Mouse (Mus musculus) embryonic facial prominence, embryonic 14.5 days (tissue): ENCODE measurements at regions not wholly inside any gene's neighbourhood (a gene's known extent, or its start where the extent isn't known, plus 50 kb on each side); places are given as distances from the start of the nearest gene placed in this dataset.

ENCODE experiments used
- ATAC-seq: fragments of 200-750 bp; cut with Nextera tagmentation; 2 replicates; pipeline ENCODE4 v1.8.0; 2017; ENCODE audit warnings: low read depth, moderate number of reproducible peaks, moderate TSS enrichment
- DNase-seq: peaks from one replicate; pipeline ENCODE4 v3.0.0-alpha.2; 2015; ENCODE audit warnings: low spot score
- H3K27ac ChIP-seq: fragments of 300-500 bp; sonication (generic); replicated peaks from 2 replicates; pipeline ENCODE4 v1.5.1; 2014; ENCODE audit warnings: low read depth, mild to moderate bottlenecking, low read length, moderate library complexity
- H3K27me3 ChIP-seq: fragments of 300-500 bp; sonication (generic); replicated peaks from 2 replicates; pipeline ENCODE4 v1.6.1; 2014; ENCODE audit warnings: low read length; ENCODE audit not compliant: control insufficient read depth, insufficient read depth
- H3K36me3 ChIP-seq: fragments of 300-500 bp; sonication (generic); 2 replicates; pipeline ENCODE4 v1.6.1; 2014; ENCODE audit warnings: low read length, mixed read lengths; ENCODE audit not compliant: control insufficient read depth, insufficient read depth
- H3K4me1 ChIP-seq: fragments of 300-500 bp; sonication (generic); 2 replicates; pipeline ENCODE4 v1.6.1; 2014; ENCODE audit warnings: antibody characterized with exemption, low read length; ENCODE audit not compliant: control insufficient read depth, insufficient read depth
- H3K4me2 ChIP-seq: fragments of 300-500 bp; sonication (generic); 2 replicates; pipeline ENCODE4 v1.6.1; 2014; ENCODE audit warnings: low read depth, mild to moderate bottlenecking, low read length, moderate library complexity, mixed read lengths
- H3K4me3 ChIP-seq: fragments of 300-500 bp; sonication (generic); 2 replicates; pipeline ENCODE4 v1.5.1; 2014; ENCODE audit warnings: low read depth, mild to moderate bottlenecking, low read length
- H3K9ac ChIP-seq: fragments of 300-500 bp; sonication (generic); 2 replicates; pipeline ENCODE4 v1.6.1; 2014; ENCODE audit warnings: low read depth, mild to moderate bottlenecking, low read length, moderate library complexity, mixed read lengths
- H3K9me3 ChIP-seq: fragments of 300-500 bp; sonication (generic); 2 replicates; pipeline ENCODE4 v1.6.1; 2016; ENCODE audit warnings: low read length; ENCODE audit not compliant: control insufficient read depth
- WGBS: fragments of 180-500 bp; shearing (Covaris S2); extraction: QIAGEN DNeasy Blood & Tissue Kit; methylation state at CpG from one replicate; pipeline ENCODE4 v1.1.7; 2014; 5-methylcytosine and 5-hydroxymethylcytosine counted together

DNA sequence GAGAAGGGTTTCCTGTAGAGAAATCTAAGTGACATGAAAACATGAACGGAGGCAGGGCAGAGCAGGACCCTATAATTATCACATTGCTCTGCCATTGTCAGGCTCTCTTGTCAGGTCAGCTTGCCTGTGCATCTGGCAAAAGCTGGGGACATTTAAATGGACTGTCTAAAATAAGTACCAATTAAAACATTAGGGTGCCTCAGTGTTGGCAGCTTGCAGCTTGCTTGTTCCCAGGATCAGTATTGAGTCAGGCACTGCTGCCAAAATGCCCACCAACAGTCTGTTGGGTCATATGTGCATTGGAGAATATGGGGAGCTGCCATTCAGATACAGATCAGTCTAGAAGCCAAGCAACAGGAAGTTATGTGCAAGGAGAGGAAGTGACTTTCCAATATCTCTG is 349.5 kb upstream of the B3gat1 start:
- Histone ChIP-seq H3K27ac (no peak overlapping the region), H3K36me3 (no peaks in the 10 kb centered on the region), H3K4me1 (no peaks in the 10 kb centered on the region), H3K9me3 (no peaks in the 10 kb centered on the region), H3K27me3 (no peaks in the 10 kb centered on the region), H3K4me3 (no peak overlapping the region), H3K4me2 (no peak overlapping the region), H3K9ac (no peak overlapping the region)
- 59% methylated on average over 1 of the region's 1 CpGs for WGBS
- ATAC-seq (no peak), DNase-seq (no peak)

DNA sequence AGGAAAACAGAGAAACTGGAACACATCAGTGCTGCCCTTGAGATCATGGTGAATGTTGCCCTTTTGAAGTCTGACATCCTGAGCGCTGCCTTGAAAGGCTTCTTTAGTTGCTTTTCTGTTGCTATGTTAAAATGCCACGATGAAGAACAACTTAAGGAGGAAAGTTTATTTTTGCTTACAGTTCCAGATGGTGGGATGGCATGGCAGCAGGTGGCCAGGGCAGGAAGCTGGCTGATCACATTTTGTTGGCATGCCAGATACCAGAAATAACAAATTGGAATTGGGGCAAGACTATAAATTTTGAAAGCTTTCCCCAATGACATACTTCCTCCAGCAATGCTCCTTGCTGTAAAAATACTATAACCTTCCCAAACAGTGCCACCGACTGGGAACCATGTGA is 334.9 kb upstream of the B3gat1 start:
- H3K9ac ChIP-seq: no peak overlapping the region
- no peaks in the 10 kb centered on the region for H3K4me1 ChIP-seq
- 71% methylated on average over 3 of the region's 3 CpGs for WGBS
- ATAC-seq: no peak
- no peak for DNase-seq
- H3K4me2 ChIP-seq: no peak overlapping the region
- H3K27ac ChIP-seq: no peak overlapping the region
- no peaks in the 10 kb centered on the region for H3K27me3 ChIP-seq
- no peaks in the 10 kb centered on the region for H3K9me3 ChIP-seq
- no peak overlapping the region for H3K4me3 ChIP-seq
- no peaks in the 10 kb centered on the region for H3K36me3 ChIP-seq

DNA sequence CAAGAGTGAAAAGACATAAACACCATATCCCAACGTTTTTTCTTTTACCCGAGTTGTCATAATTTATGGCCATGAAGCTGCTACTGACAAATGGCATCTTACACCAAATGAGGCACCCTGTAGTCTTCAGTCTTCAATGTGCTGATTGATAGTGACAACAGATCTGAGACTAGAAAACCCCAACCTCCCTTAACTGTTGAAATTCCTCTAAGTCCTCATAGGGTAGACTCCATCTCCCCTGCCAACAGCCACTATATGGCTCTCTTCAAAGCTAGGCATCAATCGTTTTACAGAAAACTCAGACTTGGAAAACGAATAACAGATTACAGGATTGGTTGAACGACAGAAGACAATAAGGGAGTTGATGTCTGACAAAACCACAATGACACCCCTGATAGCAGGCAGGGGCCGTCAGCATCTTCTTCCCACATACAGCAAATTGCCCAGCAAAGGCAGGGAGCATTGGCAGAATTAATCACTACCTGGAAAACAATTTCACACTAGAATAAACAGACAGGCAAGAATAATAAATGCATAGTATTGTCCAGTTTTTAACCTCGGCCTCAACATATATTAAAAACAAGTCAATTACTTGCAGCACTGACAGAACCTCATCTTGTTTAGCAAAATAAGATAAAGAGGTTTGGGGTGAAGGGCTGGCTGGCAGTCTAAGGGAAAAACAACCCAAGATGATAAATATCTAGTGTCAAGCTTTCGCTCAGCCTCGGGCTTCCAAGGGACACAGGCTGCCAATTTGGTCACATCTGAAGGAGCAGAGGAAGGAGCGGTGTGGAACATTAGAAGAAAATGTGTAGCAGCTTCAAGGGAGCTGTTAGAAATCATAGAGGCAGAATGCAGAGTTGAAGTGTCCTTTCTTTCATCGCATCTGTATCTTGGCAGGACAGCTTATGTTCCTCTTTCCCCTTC is 310.4 kb upstream of the B3gat1 start:
- Histone ChIP-seq H3K4me3 (no peak overlapping the region), H3K27ac (no peak overlapping the region), H3K4me2 (no peak overlapping the region), H3K9ac (no peak overlapping the region), H3K27me3 (no peaks in the 10 kb centered on the region), H3K36me3 (no peaks in the 10 kb centered on the region), H3K4me1 (no peaks in the 10 kb centered on the region; the same call in 1 of the 2 replicates), H3K9me3 (no peaks in the 10 kb centered on the region)
- 44% methylated on average over 11 of the region's 11 CpGs for WGBS
- ATAC-seq (no peak), DNase-seq (no peak)

DNA sequence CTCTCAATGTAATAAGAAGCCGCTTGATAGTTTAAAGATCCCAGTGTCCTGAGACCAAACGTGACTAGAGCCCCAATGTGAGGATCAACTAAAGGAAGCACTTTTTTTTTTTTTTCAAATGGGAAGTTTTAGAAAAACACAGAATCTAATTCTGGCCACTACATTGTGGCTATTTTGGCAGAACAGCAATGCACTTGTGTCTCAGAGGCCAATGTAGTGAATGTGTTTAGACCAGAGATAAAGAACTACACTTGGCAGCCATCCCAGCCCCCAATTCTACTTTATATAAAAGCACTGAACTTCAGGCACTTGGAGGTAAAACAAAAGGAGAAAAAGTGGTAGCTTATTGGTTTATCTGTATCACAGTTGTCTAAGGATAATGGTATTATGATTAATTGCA is 298.0 kb upstream of the B3gat1 start:
- no peaks in the 10 kb centered on the region for H3K27me3 ChIP-seq
- 65% methylated on average over 2 of the region's 2 CpGs for WGBS

DNA sequence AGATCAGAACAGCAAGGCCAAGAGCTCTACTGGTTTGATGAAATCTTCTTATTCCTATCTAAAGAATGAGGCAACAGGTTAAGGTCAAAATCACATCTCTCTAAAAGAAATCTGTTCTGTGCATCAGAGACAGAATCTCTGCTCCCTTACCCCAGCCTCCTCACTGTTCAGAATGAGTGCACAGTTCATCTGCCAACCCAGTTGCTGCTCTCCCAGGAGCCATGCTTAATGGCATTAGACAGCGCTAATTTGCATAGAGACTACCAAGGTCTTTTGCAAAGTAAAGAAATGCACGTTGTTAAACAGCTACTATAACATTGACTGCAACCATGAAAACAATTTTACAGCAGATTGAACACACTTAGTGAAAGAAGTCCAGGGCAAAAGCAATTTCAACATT is 296.3 kb upstream of the B3gat1 start:
- Histone ChIP-seq H3K36me3 (no peaks in the 10 kb centered on the region), H3K4me3 (no peak overlapping the region), H3K9me3 (no peaks in the 10 kb centered on the region), H3K4me1 (no peaks in the 10 kb centered on the region), H3K9ac (no peak overlapping the region), H3K4me2 (no peak overlapping the region), H3K27ac (no peak overlapping the region), H3K27me3 (no peaks in the 10 kb centered on the region)
- 73% methylated on average over 2 of the region's 2 CpGs for WGBS
- DNase-seq (no peak), ATAC-seq (no peak)

More for the DNA sequence above, 298.0 kb upstream of the B3gat1 start:
- peak; percentile 12 for DNase-seq
- no peak overlapping the region for H3K4me3 ChIP-seq
- H3K9ac ChIP-seq: no peak overlapping the region
- H3K9me3 ChIP-seq: no peaks in the 10 kb centered on the region
- no peak overlapping the region for H3K4me2 ChIP-seq
- ATAC-seq: no peak
- H3K4me1 ChIP-seq: no peaks in the 10 kb centered on the region
- no peaks in the 10 kb centered on the region for H3K36me3 ChIP-seq
- no peak overlapping the region for H3K27ac ChIP-seq

DNA sequence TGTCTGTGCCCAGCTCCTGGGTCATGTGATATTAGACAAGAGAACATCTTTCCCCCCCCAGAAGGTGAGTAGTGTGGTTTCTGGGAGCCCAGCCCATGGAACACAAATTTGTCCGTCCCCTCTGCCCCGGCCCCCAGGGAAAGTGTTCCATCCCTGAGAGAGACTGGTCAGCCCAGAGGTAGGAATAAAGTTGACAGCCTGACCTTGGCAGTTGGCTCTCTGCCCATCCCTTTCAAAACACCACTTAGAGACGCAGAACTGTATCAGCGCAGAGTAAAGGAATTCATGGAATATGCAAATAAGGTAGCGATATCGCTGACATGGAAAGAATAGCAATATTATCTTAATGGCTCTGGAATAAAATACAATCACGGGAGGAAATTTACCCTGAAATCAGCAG is 279.6 kb upstream of the B3gat1 start:
- Histone ChIP-seq H3K4me1 (no peaks in the 10 kb centered on the region), H3K9me3 (no peaks in the 10 kb centered on the region), H3K4me2 (no peak overlapping the region), H3K27me3 (no peaks in the 10 kb centered on the region), H3K36me3 (no peaks in the 10 kb centered on the region), H3K4me3 (no peak overlapping the region), H3K9ac (no peak overlapping the region), H3K27ac (no peak overlapping the region)
- 73% methylated on average over 7 of the region's 7 CpGs for WGBS
- DNase-seq (no peak), ATAC-seq (no peak)

DNA sequence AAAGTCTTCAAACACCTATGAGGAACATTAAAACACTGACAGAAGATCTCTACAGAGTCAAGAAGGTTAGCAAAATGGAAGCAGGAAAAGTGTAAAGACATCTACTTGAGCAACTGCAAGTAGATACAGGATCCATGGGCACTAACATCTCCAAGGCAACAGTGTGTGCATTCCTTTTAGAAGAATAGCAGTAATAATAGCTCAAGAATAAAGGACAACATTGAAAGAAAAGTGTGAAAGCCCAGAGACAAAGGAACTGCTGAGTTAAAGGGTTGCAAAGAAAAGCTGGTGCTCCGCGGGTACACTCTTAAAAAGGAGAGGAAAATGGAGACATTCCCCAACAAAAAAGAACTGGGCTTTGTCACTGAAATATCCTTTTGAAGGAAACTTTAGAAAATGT is 272.4 kb upstream of the B3gat1 start:
- Histone ChIP-seq H3K9me3 (no peaks in the 10 kb centered on the region), H3K36me3 (no peaks in the 10 kb centered on the region), H3K4me1 (no peaks in the 10 kb centered on the region), H3K4me2 (no peak overlapping the region), H3K27ac (no peak overlapping the region), H3K9ac (no peak overlapping the region), H3K27me3 (no peaks in the 10 kb centered on the region), H3K4me3 (no peak overlapping the region)
- ATAC-seq (no peak), DNase-seq (no peak)
- WGBS: 60% methylated on average over 2 of the region's 2 CpGs

DNA sequence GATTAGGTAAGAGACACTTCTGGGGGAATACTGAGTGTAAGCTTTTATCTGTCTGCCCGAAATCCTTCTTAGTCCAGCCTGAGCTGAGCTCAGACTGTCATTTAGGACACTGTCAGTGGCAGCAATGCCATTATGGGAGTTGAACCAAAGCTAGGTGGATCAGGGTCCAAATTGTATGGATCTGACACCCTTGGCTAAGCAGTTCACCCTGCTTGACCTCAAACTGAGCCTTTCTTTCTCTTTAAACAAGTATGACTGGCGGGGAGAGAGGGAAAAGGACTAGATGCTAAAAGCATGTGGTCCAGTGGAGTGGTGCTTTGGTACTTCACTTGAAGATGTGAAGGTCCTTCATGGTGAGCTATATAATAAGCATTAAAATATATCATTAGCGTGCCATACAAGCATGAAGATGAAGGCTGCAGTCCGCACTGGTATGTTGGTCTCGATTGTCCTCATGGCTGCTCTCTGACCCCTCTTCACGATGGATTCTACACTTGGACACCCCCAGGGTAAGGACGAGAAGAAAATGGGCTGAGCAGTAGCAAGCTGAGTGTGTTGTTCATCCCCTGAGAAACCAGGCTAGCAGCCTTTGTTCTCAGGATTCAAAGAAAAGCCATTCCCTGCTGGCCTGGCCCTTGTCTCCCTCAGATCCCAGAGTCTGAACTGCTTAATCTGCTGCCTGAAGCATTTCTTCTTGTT is 262.7 kb upstream of the B3gat1 start:
- H3K27me3 ChIP-seq: no peaks in the 10 kb centered on the region
- H3K4me3 ChIP-seq: no peak overlapping the region
- 51% methylated on average over 7 of the region's 7 CpGs for WGBS
- DNase-seq: no peak
- no peak for ATAC-seq
- H3K4me2 ChIP-seq: no peak overlapping the region
- no peak overlapping the region for H3K27ac ChIP-seq
- H3K9me3 ChIP-seq: no peaks in the 10 kb centered on the region
- H3K36me3 ChIP-seq: no peaks in the 10 kb centered on the region
- H3K9ac ChIP-seq: no peak overlapping the region
- no peaks in the 10 kb centered on the region for H3K4me1 ChIP-seq
